Mouse (Mus musculus): ENCODE measurements around the gene Klhl22. TPM values are rescaled to one million over a fixed set of nuclear protein-coding genes. Genes with fewer than 3 reads are reported as not detected.

The Klhl22 gene
- polyA plus RNA-seq, 1 experiment from 2014 or later = 68.9 TPM

GRCm38 (mm10) chr16:17803675-17804448 lies 44.4 kb downstream of the Klhl22 start:
- peak overlapping the region; percentile 43; the same call in 1 of the 2 replicates for H3K9ac ChIP-seq (replicated peaks)

DNA sequence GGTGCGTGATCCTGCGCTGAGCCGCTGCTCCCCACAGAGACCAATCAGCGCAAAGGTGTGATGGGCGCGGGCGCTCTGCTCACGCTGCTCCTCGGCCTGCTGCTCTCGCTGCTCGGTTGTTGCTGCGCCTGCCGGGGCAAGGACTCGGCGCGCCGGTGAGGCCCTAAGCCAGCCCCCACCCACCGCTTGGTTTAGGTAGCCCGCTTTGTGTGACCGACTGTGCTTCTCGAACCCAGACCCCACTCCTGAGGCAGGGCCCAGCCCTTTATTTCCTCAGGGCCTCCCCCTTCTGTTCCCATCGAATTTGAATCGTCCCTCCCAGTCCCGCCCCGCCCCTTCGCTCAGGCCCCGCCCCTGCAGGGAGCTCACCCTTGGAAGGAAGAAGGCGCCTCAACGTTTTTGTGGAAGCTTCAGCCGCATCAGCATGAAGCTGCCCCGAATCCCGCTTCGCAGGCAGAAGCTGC lies 45.1 kb downstream of the Klhl22 start:
- peaks cover 83% of the 10 kb centered on the region for H3K27me3 ChIP-seq
- no peak for ATAC-seq
- no peak overlapping the region for H3K27ac ChIP-seq
- H3K4me3 ChIP-seq (replicated peaks) = peak overlapping the region; percentile 34
- peak overlapping the region; percentile 43; the same call in 1 of the 2 replicates for H3K9ac ChIP-seq (replicated peaks)
- H3K36me3 ChIP-seq = no peaks in the 10 kb centered on the region
- H3K9me3 ChIP-seq = no peaks in the 10 kb centered on the region
- peaks cover 50% of the 10 kb centered on the region for H3K4me1 ChIP-seq (replicated peaks)
- 1% methylated on average over 33 of the region's 33 CpGs for WGBS
- peak overlapping the region; percentile 56 for H3K4me2 ChIP-seq (replicated peaks)

More at GRCm38 (mm10) chr16:17803675-17804448, 44.4 kb downstream of the Klhl22 start:
- Histone ChIP-seq H3K9me3 (no peaks in the 10 kb centered on the region), H3K36me3 (no peaks in the 10 kb centered on the region), H3K4me1 (replicated peaks) (peaks cover 45% of the 10 kb centered on the region), H3K4me2 (replicated peaks) (peak overlapping the region; percentile 56), H3K27me3 (peaks cover 86% of the 10 kb centered on the region), H3K4me3 (replicated peaks) (peak overlapping the region; percentile 34), H3K27ac (no peak overlapping the region)
- WGBS = 6% methylated on average over 33 of the region's 33 CpGs
- ATAC-seq = no peak

GRCm38 (mm10) chr16:17804982-17805381 lies 45.6 kb downstream of the Klhl22 start:
- Histone ChIP-seq H3K4me3 (replicated peaks) (peak overlapping the region; percentile 34), H3K27me3 (peaks cover 81% of the 10 kb centered on the region)
- 6% methylated on average over 7 of the region's 7 CpGs for WGBS

DNA sequence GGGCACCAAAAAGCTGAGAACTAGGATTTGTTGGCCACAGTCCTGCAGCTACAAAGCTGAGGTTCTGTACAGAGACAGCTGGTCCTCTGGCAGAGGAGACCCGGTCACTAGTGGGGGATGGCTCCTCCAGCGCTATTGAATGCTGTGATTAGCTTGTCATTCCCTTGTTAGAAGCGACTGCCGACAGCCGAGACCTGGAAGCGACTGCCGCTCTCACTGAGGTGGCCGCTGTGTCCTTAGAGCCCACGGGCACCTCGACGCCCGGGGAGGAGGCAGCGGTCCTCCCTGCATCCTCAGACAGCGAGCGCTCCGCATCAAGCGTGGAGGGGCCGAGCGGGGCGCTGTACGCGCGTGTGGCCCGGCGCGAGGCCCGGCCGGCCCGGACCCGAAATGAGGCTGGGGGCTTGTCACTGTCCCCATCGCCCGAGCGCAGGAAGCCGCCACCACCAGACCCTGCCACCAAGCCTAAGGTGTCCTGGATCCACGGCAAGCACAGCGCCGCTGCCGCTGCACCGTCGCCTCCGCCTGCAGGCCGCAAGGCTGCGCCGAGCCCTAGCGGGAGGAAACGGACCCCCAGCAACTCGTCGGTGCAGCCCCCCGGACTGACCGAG lies 47.3 kb downstream of the Klhl22 start:
- Histone ChIP-seq H3K36me3 (no peaks in the 10 kb centered on the region), H3K27me3 (peaks cover 79% of the 10 kb centered on the region), H3K4me3 (replicated peaks) (peak overlapping the region; percentile 61), H3K27ac (peak overlapping the region; percentile 80), H3K9ac (replicated peaks) (peak overlapping the region; percentile 87), H3K4me2 (replicated peaks) (peak overlapping the region; percentile 91), H3K4me1 (replicated peaks) (peaks cover 54% of the 10 kb centered on the region), H3K9me3 (no peaks in the 10 kb centered on the region)
- ATAC-seq = peak; percentile 40; the same call in 1 of the 2 replicates
- WGBS = 1% methylated on average over 34 of the region's 50 CpGs

More at GRCm38 (mm10) chr16:17804982-17805381, 45.6 kb downstream of the Klhl22 start:
- no peak for ATAC-seq
- Histone ChIP-seq H3K9ac (replicated peaks) (no peak overlapping the region; the same call in 1 of the 2 replicates), H3K36me3 (no peaks in the 10 kb centered on the region), H3K27ac (no peak overlapping the region), H3K9me3 (no peaks in the 10 kb centered on the region), H3K4me1 (replicated peaks) (peaks cover 54% of the 10 kb centered on the region), H3K4me2 (replicated peaks) (peak overlapping the region; percentile 56)

DNA sequence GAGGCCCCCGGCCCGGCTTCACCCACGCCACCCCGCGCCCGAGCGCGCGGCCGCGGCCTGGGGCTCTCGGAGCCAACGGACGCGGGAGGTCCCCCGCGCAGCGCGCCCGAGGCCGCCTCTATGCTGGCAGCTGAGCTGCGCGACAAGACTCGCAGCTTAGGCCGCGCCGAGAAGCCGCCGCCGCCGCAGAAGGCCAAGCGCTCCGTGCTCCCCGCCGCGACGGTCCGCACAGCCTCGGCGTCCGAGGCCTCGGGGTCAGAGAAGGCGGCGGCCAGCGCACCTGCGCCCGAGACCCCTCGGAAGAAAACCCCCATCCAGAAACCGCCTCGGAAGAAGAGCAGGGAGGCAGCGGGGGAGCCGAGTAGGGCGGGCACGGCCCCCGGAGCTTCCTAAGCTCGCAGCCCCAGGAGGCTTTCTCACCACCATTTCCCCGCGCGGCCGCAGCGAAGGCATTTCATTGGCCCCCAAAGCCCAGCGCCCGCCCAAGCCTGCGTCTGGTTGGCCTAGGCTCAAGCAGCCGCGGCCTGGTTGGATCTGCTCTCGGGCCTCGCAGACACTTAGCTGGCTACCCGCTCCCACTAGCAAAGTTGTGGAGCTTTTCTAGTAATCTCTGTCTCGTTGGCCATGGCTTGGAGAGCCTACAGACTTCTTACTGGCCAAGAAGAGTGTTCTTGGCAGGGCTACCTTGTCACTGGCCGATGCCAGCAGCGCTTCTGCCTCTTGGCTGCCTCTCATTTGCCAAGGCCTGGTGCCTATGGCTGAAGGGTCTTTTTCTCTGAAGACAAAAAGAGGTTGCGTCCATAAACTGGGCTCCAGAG lies 48.0 kb downstream of the Klhl22 start:
- peak; percentile 92 for ATAC-seq
- H3K36me3 ChIP-seq = no peaks in the 10 kb centered on the region
- H3K4me3 ChIP-seq (replicated peaks) = peak overlapping the region; percentile 61
- H3K4me2 ChIP-seq (replicated peaks) = peak overlapping the region; percentile 91
- H3K27me3 ChIP-seq = peaks cover 73% of the 10 kb centered on the region
- H3K9me3 ChIP-seq = no peaks in the 10 kb centered on the region
- H3K4me1 ChIP-seq (replicated peaks) = peaks cover 50% of the 10 kb centered on the region
- WGBS = 3% methylated on average over 67 of the region's 73 CpGs
- peak overlapping the region; percentile 80 for H3K27ac ChIP-seq
- peak overlapping the region; percentile 87 for H3K9ac ChIP-seq (replicated peaks)

- no peak overlapping the region for H3K4me2 ChIP-seq (replicated peaks)
- no peak for ATAC-seq
- H3K4me3 ChIP-seq (replicated peaks) = no peak overlapping the region
- 83% methylated on average over 4 of the region's 4 CpGs for WGBS
- H3K36me3 ChIP-seq = no peaks in the 10 kb centered on the region
- H3K27me3 ChIP-seq = peaks cover 73% of the 10 kb centered on the region
- H3K4me1 ChIP-seq (replicated peaks) = peaks cover 33% of the 10 kb centered on the region
- H3K27ac ChIP-seq = no peak overlapping the region
- no peaks in the 10 kb centered on the region for H3K9me3 ChIP-seq
- no peak overlapping the region for H3K9ac ChIP-seq (replicated peaks)
Measured at GRCm38 (mm10) chr16:17809125-17809524, 49.7 kb downstream of the Klhl22 start.

GRCm38 (mm10) chr16:17809711-17810110 lies 50.3 kb downstream of the Klhl22 start:
- H3K4me3 ChIP-seq (replicated peaks) = no peak overlapping the region
- no peak overlapping the region for H3K4me2 ChIP-seq (replicated peaks)
- peaks cover 73% of the 10 kb centered on the region for H3K27me3 ChIP-seq
- H3K9ac ChIP-seq (replicated peaks) = no peak overlapping the region; the same call in 1 of the 2 replicates
- no peak for ATAC-seq
- no peak overlapping the region for H3K27ac ChIP-seq
- peaks cover 27% of the 10 kb centered on the region for H3K4me1 ChIP-seq (replicated peaks)
- no peaks in the 10 kb centered on the region for H3K9me3 ChIP-seq
- H3K36me3 ChIP-seq = no peaks in the 10 kb centered on the region
- WGBS = 27% methylated on average over 7 of the region's 7 CpGs

GRCm38 (mm10) chr16:17812120-17812519 lies 52.7 kb downstream of the Klhl22 start:
- Histone ChIP-seq H3K4me2 (replicated peaks) (no peak overlapping the region), H3K4me1 (replicated peaks) (peaks cover 27% of the 10 kb centered on the region), H3K9ac (replicated peaks) (no peak overlapping the region), H3K27me3 (peaks cover 71% of the 10 kb centered on the region), H3K9me3 (no peaks in the 10 kb centered on the region), H3K36me3 (no peaks in the 10 kb centered on the region), H3K4me3 (replicated peaks) (no peak overlapping the region), H3K27ac (no peak overlapping the region)
- 9% methylated on average over 5 of the region's 5 CpGs for WGBS
- no peak for ATAC-seq

- Histone ChIP-seq H3K27ac (no peak overlapping the region), H3K9ac (replicated peaks) (no peak overlapping the region), H3K4me1 (replicated peaks) (peaks cover 22% of the 10 kb centered on the region), H3K4me2 (replicated peaks) (no peak overlapping the region), H3K36me3 (no peaks in the 10 kb centered on the region), H3K4me3 (replicated peaks) (no peak overlapping the region), H3K9me3 (no peaks in the 10 kb centered on the region), H3K27me3 (peaks cover 71% of the 10 kb centered on the region)
- whole genome bisulfite sequencing = 68% methylated on average over 4 of the region's 4 CpGs
- ATAC-seq = no peak
Measured at GRCm38 (mm10) chr16:17813173-17813572, 53.8 kb downstream of the Klhl22 start.

- Histone ChIP-seq H3K27ac (peak overlapping the region; percentile 10; the same call in 1 of the 2 replicates), H3K9me3 (no peaks in the 10 kb centered on the region), H3K36me3 (no peaks in the 10 kb centered on the region), H3K27me3 (peaks cover 55% of the 10 kb centered on the region), H3K9ac (replicated peaks) (peak overlapping the region; percentile 78), H3K4me3 (replicated peaks) (peak overlapping the region; percentile 50), H3K4me2 (replicated peaks) (peak overlapping the region; percentile 76), H3K4me1 (replicated peaks) (peaks cover 13% of the 10 kb centered on the region; the same call in 1 of the 2 replicates)
- peak; percentile 90 for ATAC-seq
- WGBS = 2% methylated on average over 63 of the region's 63 CpGs
Measured at GRCm38 (mm10) chr16:17815411-17816402, 56.3 kb downstream of the Klhl22 start.

DNA sequence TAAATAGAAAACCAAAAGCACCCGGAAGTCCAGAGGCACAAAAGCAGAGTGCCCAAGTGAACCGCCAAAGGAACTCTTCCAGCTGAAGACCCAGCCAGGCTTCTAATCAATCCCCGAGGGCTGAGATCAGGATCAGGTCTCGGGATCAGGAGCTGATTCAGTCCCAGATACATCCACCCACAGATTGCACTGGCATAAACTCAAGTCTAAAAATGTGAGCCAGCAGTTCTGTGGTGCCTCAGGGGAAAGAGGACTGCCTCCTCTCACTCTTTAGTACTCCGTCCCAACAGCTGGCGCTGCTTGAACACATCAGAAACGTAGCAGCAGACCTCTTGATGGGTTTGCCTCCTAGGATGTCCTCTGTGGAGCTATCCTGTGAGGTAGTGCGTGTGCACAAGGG lies 57.1 kb downstream of the Klhl22 start:
- no peak overlapping the region for H3K4me3 ChIP-seq (replicated peaks)
- no peak overlapping the region for H3K9ac ChIP-seq (replicated peaks)
- no peak overlapping the region for H3K27ac ChIP-seq
- H3K4me2 ChIP-seq (replicated peaks) = peak overlapping the region; percentile 76
- no peaks in the 10 kb centered on the region for H3K36me3 ChIP-seq
- H3K4me1 ChIP-seq (replicated peaks) = peaks cover 13% of the 10 kb centered on the region; the same call in 1 of the 2 replicates
- peaks cover 49% of the 10 kb centered on the region for H3K27me3 ChIP-seq
- ATAC-seq = no peak
- no peaks in the 10 kb centered on the region for H3K9me3 ChIP-seq
- 82% methylated on average over 8 of the region's 8 CpGs for WGBS
